Mouse (Mus musculus) lung, embryonic 15.5 days (tissue): ENCODE data around the gene Cnbd2. TPM values are rescaled to one million over a fixed set of nuclear protein-coding genes. Genes with fewer than 3 reads are reported as not detected.

Experiments used
- ATAC-seq: fragments of 200-750 bp; cut with Nextera tagmentation; 2 replicates; pipeline ENCODE4 v1.8.0; 2017; ENCODE audit warnings: moderate number of reproducible peaks, borderline replicate concordance; ENCODE audit not compliant: low FRiP score, low TSS enrichment; ENCODE audit errors: extremely low read depth
- H3K27ac ChIP-seq: fragments of 300-500 bp; sonication (generic); 2 replicates; pipeline ENCODE4 v1.5.1; 2015; ENCODE audit warnings: moderate library complexity, mild to moderate bottlenecking, inconsistent platforms
- H3K27me3 ChIP-seq: fragments of 300-500 bp; sonication (generic); 2 replicates; pipeline ENCODE4 v1.6.1; 2015; ENCODE audit warnings: inconsistent platforms
- H3K36me3 ChIP-seq: fragments of 300-500 bp; sonication (generic); 2 replicates; pipeline ENCODE4 v1.6.1; 2015; ENCODE audit warnings: inconsistent platforms
- H3K4me1 ChIP-seq: fragments of 300-500 bp; sonication (generic); 2 replicates; pipeline ENCODE4 v1.6.1; 2015; ENCODE audit warnings: inconsistent platforms
- H3K4me2 ChIP-seq: fragments of 300-500 bp; sonication (generic); 2 replicates; pipeline ENCODE4 v1.6.1; 2015; ENCODE audit warnings: inconsistent platforms, mild to moderate bottlenecking, moderate library complexity
- H3K4me3 ChIP-seq: fragments of 300-500 bp; sonication (generic); 2 replicates; pipeline ENCODE4 v1.5.1; 2015; ENCODE audit warnings: mild to moderate bottlenecking, inconsistent platforms
- H3K9ac ChIP-seq: fragments of 300-500 bp; sonication (generic); 2 replicates; pipeline ENCODE4 v1.6.1; 2015; ENCODE audit warnings: inconsistent platforms
- H3K9me3 ChIP-seq: fragments of 300-500 bp; sonication (generic); 2 replicates; pipeline ENCODE4 v1.6.1; 2016; ENCODE audit warnings: inconsistent platforms
- WGBS: fragments of 180-500 bp; shearing (Covaris S2); methylation state at CpG from one replicate; pipeline ENCODE4 v1.1.7; 2015; 5-methylcytosine and 5-hydroxymethylcytosine counted together
- polyA plus RNA-seq: library from polyadenylated mRNA; unstranded; fragments of >200 nt; fragmentation: Nextera tagmentation; extraction: Ambion mirVana; gene quantifications from 2 replicates; pipeline ENCODE4 v1.2.1, GENCODE M21; 2015

The Cnbd2 gene
- polyA plus RNA-seq, 1 experiment from 2014 or later, result 4.0 TPM

GRCm38 (mm10) chr2:156295601-156296063 is 16.5 kb upstream of the Cnbd2 start:
- Histone ChIP-seq H3K27me3 (no peaks in the 10 kb centered on the region), H3K36me3 (peaks cover 51% of the 10 kb centered on the region), H3K4me3 (no peak overlapping the region), H3K9me3 (no peaks in the 10 kb centered on the region), H3K4me2 (no peak overlapping the region), H3K27ac (no peak overlapping the region), H3K4me1 (0 out of 2 replicates have a peak, but pooled peaks cover 7% of the 10 kb centered on the region), H3K9ac (no peak overlapping the region)
- 92% methylated on average over 2 of the region's 2 CpGs for WGBS
- no peak for ATAC-seq

GRCm38 (mm10) chr2:156296190-156296589 is 15.9 kb upstream of the Cnbd2 start:
- H3K4me3 ChIP-seq, result no peak overlapping the region
- H3K4me1 ChIP-seq, result 0 out of 2 replicates have a peak, but pooled peaks cover 7% of the 10 kb centered on the region
- no peaks in the 10 kb centered on the region for H3K9me3 ChIP-seq
- ATAC-seq, result no peak
- H3K27ac ChIP-seq, result no peak overlapping the region
- H3K27me3 ChIP-seq, result no peaks in the 10 kb centered on the region
- no peak overlapping the region for H3K4me2 ChIP-seq
- no peak overlapping the region for H3K9ac ChIP-seq
- 83% methylated on average over 3 of the region's 3 CpGs for WGBS
- peaks cover 50% of the 10 kb centered on the region for H3K36me3 ChIP-seq

GRCm38 (mm10) chr2:156297653-156298052 is 14.4 kb upstream of the Cnbd2 start:
- no peaks in the 10 kb centered on the region for H3K27me3 ChIP-seq
- no peak overlapping the region for H3K4me2 ChIP-seq
- ATAC-seq, result peak; percentile 14; the same call in 1 of the 2 replicates
- peaks cover 46% of the 10 kb centered on the region for H3K36me3 ChIP-seq
- H3K9ac ChIP-seq, result no peak overlapping the region
- H3K27ac ChIP-seq, result no peak overlapping the region
- H3K4me3 ChIP-seq, result no peak overlapping the region
- H3K9me3 ChIP-seq, result no peaks in the 10 kb centered on the region
- H3K4me1 ChIP-seq, result 0 out of 2 replicates have a peak, but pooled peaks cover 7% of the 10 kb centered on the region
- 47% methylated on average over 3 of the region's 3 CpGs for WGBS

GRCm38 (mm10) chr2:156298458-156298857 is 13.6 kb upstream of the Cnbd2 start:
- Histone ChIP-seq H3K27ac (no peak overlapping the region), H3K4me3 (no peak overlapping the region), H3K9me3 (no peaks in the 10 kb centered on the region), H3K4me2 (no peak overlapping the region), H3K36me3 (peaks cover 46% of the 10 kb centered on the region), H3K9ac (no peak overlapping the region), H3K4me1 (0 out of 2 replicates have a peak, but pooled peaks cover 7% of the 10 kb centered on the region), H3K27me3 (no peaks in the 10 kb centered on the region)
- WGBS, result 74% methylated on average over 7 of the region's 7 CpGs
- ATAC-seq, result no peak

- no peak overlapping the region for H3K9ac ChIP-seq
- H3K27me3 ChIP-seq, result no peaks in the 10 kb centered on the region
- no peak for ATAC-seq
- H3K4me1 ChIP-seq, result 0 out of 2 replicates have a peak, but pooled peaks cover 7% of the 10 kb centered on the region
- no peak overlapping the region for H3K4me2 ChIP-seq
- no peak overlapping the region for H3K27ac ChIP-seq
- no peak overlapping the region for H3K4me3 ChIP-seq
- H3K9me3 ChIP-seq, result no peaks in the 10 kb centered on the region
- H3K36me3 ChIP-seq, result peaks cover 42% of the 10 kb centered on the region
- WGBS, result 77% methylated on average over 4 of the region's 4 CpGs
Measured at GRCm38 (mm10) chr2:156302063-156302462, 10.0 kb upstream of the Cnbd2 start.

GRCm38 (mm10) chr2:156304351-156304750 is 7.7 kb upstream of the Cnbd2 start:
- 92% methylated on average over 4 of the region's 4 CpGs for WGBS
- no peak for ATAC-seq

GRCm38 (mm10) chr2:156305818-156306217 is 6.3 kb upstream of the Cnbd2 start:
- no peak for ATAC-seq
- no peak overlapping the region for H3K9ac ChIP-seq
- no peaks in the 10 kb centered on the region for H3K27me3 ChIP-seq
- peaks cover 32% of the 10 kb centered on the region for H3K36me3 ChIP-seq
- H3K4me3 ChIP-seq, result no peak overlapping the region
- H3K27ac ChIP-seq, result no peak overlapping the region
- WGBS, result 73% methylated on average over 2 of the region's 2 CpGs
- no peaks in the 10 kb centered on the region for H3K4me1 ChIP-seq
- H3K9me3 ChIP-seq, result no peaks in the 10 kb centered on the region
- H3K4me2 ChIP-seq, result no peak overlapping the region

More at GRCm38 (mm10) chr2:156304351-156304750, 7.7 kb upstream of the Cnbd2 start:
- Histone ChIP-seq H3K36me3 (peaks cover 36% of the 10 kb centered on the region), H3K27me3 (no peaks in the 10 kb centered on the region), H3K4me2 (no peak overlapping the region), H3K9me3 (no peaks in the 10 kb centered on the region), H3K4me1 (no peaks in the 10 kb centered on the region), H3K27ac (no peak overlapping the region), H3K4me3 (no peak overlapping the region), H3K9ac (no peak overlapping the region)

- H3K4me3 ChIP-seq, result no peak overlapping the region
- peaks cover 25% of the 10 kb centered on the region for H3K36me3 ChIP-seq
- H3K27me3 ChIP-seq, result no peaks in the 10 kb centered on the region
- peaks cover 7% of the 10 kb centered on the region; the same call in 1 of the 2 replicates for H3K4me1 ChIP-seq
- no peak overlapping the region for H3K9ac ChIP-seq
- H3K9me3 ChIP-seq, result no peaks in the 10 kb centered on the region
- no peak for ATAC-seq
- 53% methylated on average over 5 of the region's 5 CpGs for WGBS
- H3K27ac ChIP-seq, result no peak overlapping the region
- no peak overlapping the region for H3K4me2 ChIP-seq
Measured at GRCm38 (mm10) chr2:156307261-156307660, 4.8 kb upstream of the Cnbd2 start.

- 92% methylated on average over 5 of the region's 5 CpGs for WGBS
- no peak for ATAC-seq
- H3K27me3 ChIP-seq, result no peaks in the 10 kb centered on the region
Measured at GRCm38 (mm10) chr2:156309948-156310347, 2.2 kb upstream of the Cnbd2 start.

GRCm38 (mm10) chr2:156310455-156310854 is 1.6 kb upstream of the Cnbd2 start:
- H3K4me1 ChIP-seq, result peaks cover 11% of the 10 kb centered on the region
- H3K9ac ChIP-seq, result no peak overlapping the region
- ATAC-seq, result no peak
- H3K4me3 ChIP-seq, result no peak overlapping the region
- H3K4me2 ChIP-seq, result no peak overlapping the region
- peaks cover 9% of the 10 kb centered on the region for H3K36me3 ChIP-seq
- WGBS, result 92% methylated on average over 5 of the region's 5 CpGs
- H3K9me3 ChIP-seq, result no peaks in the 10 kb centered on the region
- H3K27me3 ChIP-seq, result no peaks in the 10 kb centered on the region
- no peak overlapping the region for H3K27ac ChIP-seq

More at GRCm38 (mm10) chr2:156309948-156310347, 2.2 kb upstream of the Cnbd2 start:
- Histone ChIP-seq H3K4me2 (no peak overlapping the region), H3K9ac (no peak overlapping the region), H3K27ac (no peak overlapping the region), H3K36me3 (peaks cover 12% of the 10 kb centered on the region), H3K4me1 (peaks cover 11% of the 10 kb centered on the region), H3K4me3 (no peak overlapping the region), H3K9me3 (no peaks in the 10 kb centered on the region)

GRCm38 (mm10) chr2:156310945-156311344 is 1.2 kb upstream of the Cnbd2 start:
- H3K27ac ChIP-seq, result no peak overlapping the region
- H3K9ac ChIP-seq, result no peak overlapping the region
- H3K36me3 ChIP-seq, result peaks cover 9% of the 10 kb centered on the region
- H3K27me3 ChIP-seq, result no peaks in the 10 kb centered on the region
- no peak overlapping the region; the same call in 1 of the 2 replicates for H3K4me2 ChIP-seq
- peaks cover 11% of the 10 kb centered on the region for H3K4me1 ChIP-seq
- WGBS, result 88% methylated on average over 5 of the region's 5 CpGs
- peak overlapping the region; percentile 92; the same call in 1 of the 2 replicates for H3K4me3 ChIP-seq
- no peak for ATAC-seq
- no peaks in the 10 kb centered on the region for H3K9me3 ChIP-seq

GRCm38 (mm10) chr2:156311441-156311840 is 658 bp upstream of the Cnbd2 start:
- ATAC-seq, result no peak
- H3K27me3 ChIP-seq, result no peaks in the 10 kb centered on the region
- no peaks in the 10 kb centered on the region for H3K9me3 ChIP-seq
- 25% methylated on average over 8 of the region's 8 CpGs for WGBS
- peak overlapping the region; percentile 80 for H3K4me2 ChIP-seq
- peak overlapping the region; percentile 95 for H3K9ac ChIP-seq
- H3K4me1 ChIP-seq, result peaks cover 11% of the 10 kb centered on the region
- H3K4me3 ChIP-seq, result peak overlapping the region; percentile 92
- peaks cover 9% of the 10 kb centered on the region for H3K36me3 ChIP-seq
- peak overlapping the region; percentile 98 for H3K27ac ChIP-seq
